Mouse (Mus musculus): ENCODE data around the gene Gsc2. TPM values are rescaled to one million over a fixed set of nuclear protein-coding genes. Genes with fewer than 3 reads are reported as not detected.

Gene Gsc2
- polyA plus RNA-seq, 1 experiment from 2014 or later, result not detected

DNA sequence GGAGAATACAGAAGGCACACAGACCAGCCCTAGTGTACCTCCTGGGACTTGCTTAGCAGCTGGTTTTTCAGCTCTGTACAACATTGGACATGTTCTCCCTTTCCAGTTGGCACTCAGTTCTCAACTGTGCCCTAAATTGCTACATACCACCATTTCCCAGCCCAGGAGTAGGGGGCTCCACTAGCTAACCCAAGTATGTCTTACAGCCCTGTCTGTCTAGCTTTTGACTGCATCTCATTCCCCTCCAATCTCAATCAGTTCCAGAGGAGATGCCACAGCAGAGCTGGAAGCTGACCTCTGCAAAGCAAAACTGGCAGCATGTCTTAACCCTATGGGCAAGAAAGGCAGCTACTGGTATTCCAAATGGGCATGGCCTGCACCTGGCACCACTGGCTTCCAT, 18.8 kb downstream of the Gsc2 start:
- no peak overlapping the region for H3K4me3 ChIP-seq (replicated peaks; ENCODE audit: low read length)
- H3K27me3 ChIP-seq (ENCODE audit: control insufficient read depth, insufficient read depth, low read length), result no peaks in the 10 kb centered on the region
- no peak overlapping the region for H3K9ac ChIP-seq (ENCODE audit: low read length)
- H3K4me1 ChIP-seq (ENCODE audit: control insufficient read depth, insufficient read depth, low read length), result peaks cover 11% of the 10 kb centered on the region
- H3K4me2 ChIP-seq (ENCODE audit: low read depth, low read length), result no peak overlapping the region
- no peak overlapping the region for H3K27ac ChIP-seq (ENCODE audit: low read length)
- 0 out of 2 replicates have a peak, but pooled peaks cover 4% of the 10 kb centered on the region for H3K36me3 ChIP-seq (ENCODE audit: control insufficient read depth, insufficient read depth, low read length)
- ATAC-seq (ENCODE audit: insufficient read depth, low FRiP score), result no peak
- no peaks in the 10 kb centered on the region for H3K9me3 ChIP-seq (replicated peaks; ENCODE audit: control insufficient read depth, low read length)

GRCm38 (mm10) chr16:17893923-17894322, 20.9 kb downstream of the Gsc2 start, which contains the start of gene Tssk1:
TSS of gene Tssk1 (plus strand) at chr16:17894223.
- Histone ChIP-seq H3K36me3 (ENCODE audit: control insufficient read depth, insufficient read depth, low read length) (no peaks in the 10 kb centered on the region), H3K27me3 (ENCODE audit: control insufficient read depth, insufficient read depth, low read length) (no peaks in the 10 kb centered on the region), H3K4me3 (replicated peaks; ENCODE audit: low read length) (no peak within 1 kb of the TSS), H3K4me2 (ENCODE audit: low read depth, low read length) (no peak within 1 kb of the TSS), H3K9ac (ENCODE audit: low read length) (no peak within 1 kb of the TSS), H3K4me1 (ENCODE audit: control insufficient read depth, insufficient read depth, low read length) (peaks cover 22% of the 10 kb centered on the region), H3K9me3 (replicated peaks; ENCODE audit: control insufficient read depth, low read length) (no peaks in the 10 kb centered on the region), H3K27ac (ENCODE audit: low read length) (no peak within 1 kb of the TSS)
- 81% methylated on average over 2 of the region's 2 CpGs for WGBS
- ATAC-seq (ENCODE audit: insufficient read depth, low FRiP score), result no peak

GRCm38 (mm10) chr16:17892606-17893005, 22.3 kb downstream of the Gsc2 start:
- H3K9me3 ChIP-seq (replicated peaks; ENCODE audit: control insufficient read depth, low read length), result no peaks in the 10 kb centered on the region
- no peak for ATAC-seq (ENCODE audit: insufficient read depth, low FRiP score)
- no peak overlapping the region for H3K4me3 ChIP-seq (replicated peaks; ENCODE audit: low read length)
- no peaks in the 10 kb centered on the region for H3K36me3 ChIP-seq (ENCODE audit: control insufficient read depth, insufficient read depth, low read length)
- H3K4me1 ChIP-seq (ENCODE audit: control insufficient read depth, insufficient read depth, low read length), result peaks cover 22% of the 10 kb centered on the region
- 41% methylated on average over 3 of the region's 3 CpGs for WGBS
- H3K9ac ChIP-seq (ENCODE audit: low read length), result no peak overlapping the region
- H3K27me3 ChIP-seq (ENCODE audit: control insufficient read depth, insufficient read depth, low read length), result no peaks in the 10 kb centered on the region
- H3K27ac ChIP-seq (ENCODE audit: low read length), result peak overlapping the region; percentile 60
- H3K4me2 ChIP-seq (ENCODE audit: low read depth, low read length), result no peak overlapping the region

DNA sequence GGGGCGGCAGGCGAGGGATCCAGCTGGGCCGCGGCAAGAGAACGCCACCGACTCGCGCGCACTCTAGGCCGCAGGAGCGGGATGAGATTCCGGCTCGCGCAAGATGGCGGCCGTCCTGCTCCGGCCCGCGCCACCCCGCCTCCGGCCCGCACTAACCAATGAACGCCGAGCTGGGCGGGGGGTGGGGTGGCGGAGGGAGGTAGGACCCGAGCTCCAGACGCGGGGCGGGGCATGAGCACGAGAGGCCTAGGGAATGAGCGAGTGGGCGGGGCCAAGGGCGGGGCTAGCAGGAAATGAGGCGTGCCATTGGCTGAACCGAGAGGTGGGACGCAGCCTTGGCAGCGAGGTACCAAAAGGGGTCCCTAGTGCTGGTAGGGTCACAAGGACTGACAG, 23.3 kb downstream of the Gsc2 start, which contains the start of gene Gm20518:
Gene Gm20518, minus strand, starts transcription at position 105 of the 393 bp plus-strand sequence.
- ATAC-seq (ENCODE audit: insufficient read depth, low FRiP score), result peak; percentile 99
- peak within 1 kb of the TSS; percentile 96 for H3K27ac ChIP-seq (ENCODE audit: low read length)
- H3K36me3 ChIP-seq (ENCODE audit: control insufficient read depth, insufficient read depth, low read length), result no peaks in the 10 kb centered on the region
- peak within 1 kb of the TSS; percentile 99 for H3K9ac ChIP-seq (ENCODE audit: low read length)
- H3K4me2 ChIP-seq (ENCODE audit: low read depth, low read length), result peak within 1 kb of the TSS; percentile 86
- H3K27me3 ChIP-seq (ENCODE audit: control insufficient read depth, insufficient read depth, low read length), result no peaks in the 10 kb centered on the region
- WGBS, result under 1% methylated on average over 38 of the region's 38 CpGs
- H3K4me3 ChIP-seq (replicated peaks; ENCODE audit: low read length), result peak within 1 kb of the TSS; percentile 99
- no peaks in the 10 kb centered on the region for H3K9me3 ChIP-seq (replicated peaks; ENCODE audit: control insufficient read depth, low read length)
- H3K4me1 ChIP-seq (ENCODE audit: control insufficient read depth, insufficient read depth, low read length), result peaks cover 22% of the 10 kb centered on the region

- no peaks in the 10 kb centered on the region for H3K9me3 ChIP-seq (replicated peaks; ENCODE audit: control insufficient read depth, low read length)
- H3K4me1 ChIP-seq (ENCODE audit: control insufficient read depth, insufficient read depth, low read length), result peaks cover 22% of the 10 kb centered on the region
- H3K9ac ChIP-seq (ENCODE audit: low read length), result peak overlapping the region; percentile 99
- WGBS, result under 1% methylated on average over 44 of the region's 44 CpGs
- H3K4me2 ChIP-seq (ENCODE audit: low read depth, low read length), result peak overlapping the region; percentile 86
- H3K4me3 ChIP-seq (replicated peaks; ENCODE audit: low read length), result peak overlapping the region; percentile 99
- no peaks in the 10 kb centered on the region for H3K27me3 ChIP-seq (ENCODE audit: control insufficient read depth, insufficient read depth, low read length)
- peak overlapping the region; percentile 96 for H3K27ac ChIP-seq (ENCODE audit: low read length)
- ATAC-seq (ENCODE audit: insufficient read depth, low FRiP score), result peak; percentile 49
- no peaks in the 10 kb centered on the region for H3K36me3 ChIP-seq (ENCODE audit: control insufficient read depth, insufficient read depth, low read length)
Measured at GRCm38 (mm10) chr16:17890917-17891566, 23.8 kb downstream of the Gsc2 start.

- WGBS, result 42% methylated on average over 2 of the region's 2 CpGs
Measured at GRCm38 (mm10) chr16:17890342-17890727, 24.5 kb downstream of the Gsc2 start.

DNA sequence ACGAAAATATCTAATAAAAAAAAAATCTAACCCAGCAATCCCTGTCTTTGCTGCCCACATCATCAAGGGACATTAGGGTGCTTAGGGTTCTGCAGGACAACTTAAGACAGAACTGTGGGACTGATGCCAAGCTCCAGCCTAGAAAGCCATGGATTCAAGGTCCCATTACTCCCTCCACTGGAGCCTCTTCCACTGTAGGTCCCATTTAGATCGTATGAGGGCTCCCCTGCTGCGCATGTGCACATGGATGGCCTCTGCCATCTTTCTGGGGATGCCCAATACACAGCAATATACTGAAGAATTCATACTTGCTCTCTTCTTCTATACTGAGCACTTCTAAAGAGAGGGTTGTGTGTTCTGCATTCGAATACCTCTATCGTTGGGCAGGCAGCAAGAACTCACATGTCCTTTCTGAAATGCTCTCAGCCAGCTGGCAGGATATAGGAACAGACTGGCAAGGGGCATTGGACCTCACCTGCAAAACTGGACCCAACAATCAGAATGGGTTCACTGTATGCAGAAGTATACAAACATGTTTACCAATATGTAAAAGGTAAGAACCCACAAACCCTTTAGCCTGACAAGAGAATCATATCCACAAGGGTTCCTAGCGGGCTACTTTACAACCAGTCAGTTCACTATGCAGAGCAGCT, 25.0 kb downstream of the Gsc2 start:
- peak overlapping the region; percentile 86 for H3K4me2 ChIP-seq (ENCODE audit: low read depth, low read length)
- 74% methylated on average over 6 of the region's 6 CpGs for WGBS
- H3K9ac ChIP-seq (ENCODE audit: low read length), result peak overlapping the region; percentile 99
- H3K9me3 ChIP-seq (replicated peaks; ENCODE audit: control insufficient read depth, low read length), result no peaks in the 10 kb centered on the region
- H3K4me1 ChIP-seq (ENCODE audit: control insufficient read depth, insufficient read depth, low read length), result peaks cover 22% of the 10 kb centered on the region
- H3K36me3 ChIP-seq (ENCODE audit: control insufficient read depth, insufficient read depth, low read length), result no peaks in the 10 kb centered on the region
- peak overlapping the region; percentile 99 for H3K4me3 ChIP-seq (replicated peaks; ENCODE audit: low read length)
- H3K27ac ChIP-seq (ENCODE audit: low read length), result no peak overlapping the region
- no peak for ATAC-seq (ENCODE audit: insufficient read depth, low FRiP score)
- H3K27me3 ChIP-seq (ENCODE audit: control insufficient read depth, insufficient read depth, low read length), result no peaks in the 10 kb centered on the region

More at GRCm38 (mm10) chr16:17890342-17890727, 24.5 kb downstream of the Gsc2 start:
- Histone ChIP-seq H3K9me3 (replicated peaks; ENCODE audit: control insufficient read depth, low read length) (no peaks in the 10 kb centered on the region), H3K27me3 (ENCODE audit: control insufficient read depth, insufficient read depth, low read length) (no peaks in the 10 kb centered on the region), H3K27ac (ENCODE audit: low read length) (peak overlapping the region; percentile 96), H3K4me2 (ENCODE audit: low read depth, low read length) (peak overlapping the region; percentile 86), H3K9ac (ENCODE audit: low read length) (peak overlapping the region; percentile 99), H3K36me3 (ENCODE audit: control insufficient read depth, insufficient read depth, low read length) (no peaks in the 10 kb centered on the region), H3K4me3 (replicated peaks; ENCODE audit: low read length) (peak overlapping the region; percentile 99), H3K4me1 (ENCODE audit: control insufficient read depth, insufficient read depth, low read length) (peaks cover 22% of the 10 kb centered on the region)
- ATAC-seq (ENCODE audit: insufficient read depth, low FRiP score), result no peak

DNA sequence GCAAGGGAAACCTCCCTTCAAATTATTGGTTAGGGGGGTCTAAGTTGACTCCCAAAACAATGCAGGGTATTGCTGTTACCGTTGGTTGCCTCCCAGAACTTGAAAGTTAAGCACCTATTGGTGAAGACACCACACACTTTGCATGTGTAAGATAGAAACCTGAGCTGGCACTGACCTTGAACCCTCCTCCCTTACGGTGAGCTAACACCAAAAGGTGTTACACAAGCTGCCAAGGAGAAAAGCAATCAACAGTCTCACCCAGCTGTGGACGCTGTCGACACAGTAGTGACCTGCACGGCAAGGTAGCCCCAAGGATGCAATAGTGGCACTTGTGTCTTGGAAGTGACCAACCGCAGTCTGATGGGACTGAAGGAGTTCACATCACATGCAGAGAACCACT, 30.7 kb downstream of the Gsc2 start:
- 66% methylated on average over 6 of the region's 6 CpGs for WGBS
- Histone ChIP-seq H3K4me2 (ENCODE audit: low read depth, low read length) (no peak overlapping the region), H3K4me3 (replicated peaks; ENCODE audit: low read length) (no peak overlapping the region), H3K27me3 (ENCODE audit: control insufficient read depth, insufficient read depth, low read length) (no peaks in the 10 kb centered on the region), H3K9me3 (replicated peaks; ENCODE audit: control insufficient read depth, low read length) (no peaks in the 10 kb centered on the region), H3K36me3 (ENCODE audit: control insufficient read depth, insufficient read depth, low read length) (no peaks in the 10 kb centered on the region), H3K9ac (ENCODE audit: low read length) (no peak overlapping the region), H3K27ac (ENCODE audit: low read length) (no peak overlapping the region), H3K4me1 (ENCODE audit: control insufficient read depth, insufficient read depth, low read length) (peaks cover 18% of the 10 kb centered on the region; the same call in 1 of the 2 replicates)
- ATAC-seq (ENCODE audit: insufficient read depth, low FRiP score), result no peak

- ATAC-seq (ENCODE audit: insufficient read depth, low FRiP score), result no peak
- peak overlapping the region; percentile 21; the same call in 1 of the 2 replicates for H3K27ac ChIP-seq (ENCODE audit: low read length)
Measured at GRCm38 (mm10) chr16:17882196-17882595, 32.7 kb downstream of the Gsc2 start.

More at GRCm38 (mm10) chr16:17882196-17882595, 32.7 kb downstream of the Gsc2 start:
- no peak overlapping the region for H3K4me2 ChIP-seq (ENCODE audit: low read depth, low read length)
- H3K4me3 ChIP-seq (replicated peaks; ENCODE audit: low read length), result no peak overlapping the region
- no peak overlapping the region for H3K9ac ChIP-seq (ENCODE audit: low read length)
- no peaks in the 10 kb centered on the region for H3K9me3 ChIP-seq (replicated peaks; ENCODE audit: control insufficient read depth, low read length)
- H3K36me3 ChIP-seq (ENCODE audit: control insufficient read depth, insufficient read depth, low read length), result 0 out of 2 replicates have a peak, but pooled peaks cover 3% of the 10 kb centered on the region
- no peaks in the 10 kb centered on the region for H3K27me3 ChIP-seq (ENCODE audit: control insufficient read depth, insufficient read depth, low read length)
- peaks cover 18% of the 10 kb centered on the region; the same call in 1 of the 2 replicates for H3K4me1 ChIP-seq (ENCODE audit: control insufficient read depth, insufficient read depth, low read length)

All from stomach, embryonic 16.5 days (tissue).